ENCODE assay signal across 29 mouse cellular contexts in the genomic region with DNA sequence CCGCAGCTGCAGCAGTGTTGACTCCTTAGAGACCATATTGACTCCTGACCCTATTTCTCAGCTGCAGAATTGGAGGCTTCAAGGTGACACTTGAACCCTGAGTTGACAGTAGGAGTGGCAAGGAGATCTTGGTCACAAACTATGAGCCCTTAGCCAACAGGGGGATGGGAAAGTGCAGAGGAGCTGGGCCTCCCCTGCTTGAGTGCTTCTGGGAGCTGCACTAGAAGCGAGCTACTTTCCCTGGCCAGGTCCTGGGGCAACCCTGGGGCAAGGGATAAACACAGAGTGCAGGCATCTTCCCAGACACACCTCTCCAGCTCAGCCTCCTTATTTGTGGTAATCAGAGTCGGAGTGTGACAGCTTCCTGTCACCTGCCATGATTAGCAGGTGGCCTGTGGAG. TPM values are rescaled to one million over a fixed set of nuclear protein-coding genes. Genes with fewer than 3 reads are reported as not detected.
A peak's percentile ranks its signal among the peaks of the same experiment; 100 is the strongest.
DNase-seq lines count a peak whose midpoint lies in the region; ATAC-seq and TF ChIP-seq lines count a peak whose summit lies in the region.
"Had no signal": no experiment of that assay in that cellular context is flagged by ENCODE, and none has a peak within 500 bp of the region (broad histone marks: within the 10 kb centered on the region; RNA-seq: fewer than 3 reads in every experiment).

No protein-coding gene starts in this region.

- peaks cover 13% of the 10 kb centered on the region; the same call in 1 of the 2 replicates for H3K27me3 ChIP-seq in heart, embryonic 13.5 days (replicated peaks)
- H3K27me3 ChIP-seq in megakaryocyte, embryonic 14.5 days (replicated peaks) = no peaks in the 10 kb centered on the region
- no peaks in the 10 kb centered on the region for H3K27me3 ChIP-seq in heart, postnatal 0 days (ENCODE audit: control insufficient read depth, insufficient read depth, low read length)

- H3K36me3 ChIP-seq in heart, embryonic 13.5 days = peaks cover 25% of the 10 kb centered on the region
- peaks cover 61% of the 10 kb centered on the region for H3K36me3 ChIP-seq in megakaryocyte, embryonic 14.5 days (replicated peaks; ENCODE audit: low read length)
- H3K36me3 ChIP-seq in heart, postnatal 0 days (replicated peaks; ENCODE audit: control insufficient read depth, insufficient read depth, low read length) = peaks cover 5% of the 10 kb centered on the region; the same call in 1 of the 2 replicates

- H3K9me3 ChIP-seq in heart, embryonic 13.5 days = no peaks in the 10 kb centered on the region
- H3K9me3 ChIP-seq in megakaryocyte, embryonic 14.5 days = no peaks in the 10 kb centered on the region
- no peaks in the 10 kb centered on the region for H3K9me3 ChIP-seq in heart, postnatal 0 days (replicated peaks; ENCODE audit: control insufficient read depth, low read length)
- H3K9me3 ChIP-seq: forebrain, embryonic 13.5 days; hindbrain, embryonic 10.5 days; hindbrain, embryonic 15.5 days; kidney, embryonic 15.5 days; limb, embryonic 13.5 days; liver, embryonic 12.5 days; stomach, embryonic 15.5 days had no signal

- intact Hi-C loops in heart, postnatal 36 days (cut with DNase I) = loop anchor here (5.0 kb wide), 1 partner anchor 60 kb away; no protein-coding TSS in a partner anchor

- ATAC-seq in heart, embryonic 13.5 days (ENCODE audit: extremely low read depth, insufficient number of reproducible peaks, low FRiP score, low TSS enrichment) = no peak
- no peak for ATAC-seq in megakaryocyte, adult 5-6 weeks (ENCODE audit: poor library complexity, severe bottlenecking)
- no peak for ATAC-seq in heart, postnatal 0 days (ENCODE audit: insufficient read depth, low read depth)
- ATAC-seq: CD4-positive, CD25-positive, alpha-beta regulatory T cell, adult 4 months; forebrain, embryonic 13.5 days; inflammation-experienced regulatory T-cells, adult 6 months; liver, embryonic 12.5 days; midbrain, embryonic 16.5 days had no signal

- peak overlapping the region; percentile 80 for H3K4me2 ChIP-seq in heart, embryonic 13.5 days
- no peak overlapping the region; the same call in 1 of the 2 replicates for H3K4me2 ChIP-seq in heart, postnatal 0 days (ENCODE audit: low read depth, low read length)
- H3K4me2 ChIP-seq: midbrain, embryonic 11.5 days; stomach, embryonic 15.5 days had no signal

- H3K4me3 ChIP-seq in heart, embryonic 13.5 days = no peak overlapping the region
- H3K4me3 ChIP-seq in megakaryocyte, embryonic 14.5 days (replicated peaks) = peak overlapping the region; percentile 78
- H3K4me3 ChIP-seq in heart, postnatal 0 days (ENCODE audit: low read depth, low read length) = no peak overlapping the region
- H3K4me3 ChIP-seq: forebrain, embryonic 13.5 days; hindbrain, embryonic 15.5 days; stomach, embryonic 15.5 days had no signal

- no peak for TF ChIP-seq EP300 in heart, postnatal 0 days (IDR thresholded peaks at IDR 0.05; ENCODE audit: low read depth)

- TF ChIP-seq CTCF in heart, postnatal 0 days (IDR thresholded peaks at IDR 0.05; ENCODE audit: low read depth) = no peak

- DNase-seq in heart, adult 11 months = peak; percentile 91
- no peak for DNase-seq in heart, postnatal 36 days
- DNase-seq in heart, postnatal 4 days = no peak
- no peak for DNase-seq in heart, postnatal 0 days (ENCODE audit: low spot score)
- no peak for DNase-seq in frontal cortex, postnatal 36 days (ENCODE audit: low spot score in 2 of 2)
- DNase-seq: cerebellum, adult 11 months; cerebellum, adult 9-10 months; cerebellum, postnatal 36 days; kidney, adult 18-20 months; kidney, postnatal 25 days; lung, adult 2 months; lung, postnatal 10 days; right cerebral cortex, postnatal 25 days; thymus, adult 2 months; thymus, postnatal 36 days had no signal

- H3K9ac ChIP-seq in heart, embryonic 13.5 days = no peak overlapping the region; the same call in none of the 2 replicates
- H3K9ac ChIP-seq in heart, postnatal 0 days (replicated peaks; ENCODE audit: low read depth, low read length) = no peak overlapping the region
- H3K9ac ChIP-seq: forebrain, embryonic 13.5 days; hindbrain, embryonic 15.5 days; kidney, embryonic 15.5 days; limb, embryonic 13.5 days; liver, embryonic 12.5 days; stomach, embryonic 15.5 days had no signal

- 58% methylated on average over 3 of the region's 3 CpGs for WGBS in heart, embryonic 13.5 days
- WGBS in heart, postnatal 0 days = 67% methylated on average over 3 of the region's 3 CpGs

- peak overlapping the region; percentile 46 for H3K27ac ChIP-seq in heart, embryonic 13.5 days (replicated peaks)
- H3K27ac ChIP-seq in heart, postnatal 0 days (ENCODE audit: low read depth) = 0 out of 2 replicates have a peak overlapping the region, but pooled peaks have one; percentile 5
- H3K27ac ChIP-seq: forebrain, embryonic 13.5 days; hindbrain, embryonic 10.5 days; hindbrain, embryonic 15.5 days; kidney, embryonic 15.5 days; limb, embryonic 13.5 days; liver, embryonic 12.5 days; stomach, embryonic 15.5 days had no signal

- peaks cover 75% of the 10 kb centered on the region for H3K4me1 ChIP-seq in heart, embryonic 13.5 days
- peaks cover 96% of the 10 kb centered on the region for H3K4me1 ChIP-seq in megakaryocyte, embryonic 14.5 days
- peaks cover 54% of the 10 kb centered on the region for H3K4me1 ChIP-seq in heart, postnatal 0 days (ENCODE audit: control insufficient read depth, insufficient read depth)

RNA-seq across cellular contexts. Expression of gene Rasd1, which starts 2.2 kb away (rescaled TPM):
- 1 to 10 TPM; 7.3 to 9.3 TPM for total RNA-seq in heart, postnatal 36 days (2021)
- polyA plus RNA-seq in heart, embryonic 13.5 days (2015; fragmentation: Nextera tagmentation; extraction: Ambion mirVana) = 8.0 and 8.3 TPM in 2 replicates
- 1 to 10 TPM; 4.0 to 4.4 TPM for total RNA-seq in heart, postnatal 4 days (2021)
- 6.4 and 17.3 TPM in 2 replicates for polyA plus RNA-seq in megakaryocyte, embryonic 14.5 days (2012; ENCODE audit: insufficient read depth, low replicate concordance)
- 0.09 and 0.16 TPM in 2 replicates for total RNA-seq in megakaryocyte, adult 5-6 weeks (2015)
- total RNA-seq in megakaryocyte, adult 5-6 weeks (2017) = 0.40 TPM in 1 of 2 replicates, not detected in the other
- 0.08 and 5.6 TPM in 2 replicates for total RNA-seq in heart, postnatal 0 days (2014; rRNA removed; ENCODE audit: low replicate concordance)
- 10.5 and 12.2 TPM in 2 replicates for polyA plus RNA-seq in heart, postnatal 0 days (2015; fragmentation: Nextera tagmentation; extraction: Ambion mirVana)

RNA-seq across cellular contexts. Expression of gene Med9, which starts 14.6 kb away (rescaled TPM):
- total RNA-seq in heart, postnatal 36 days (2021) = 10 to 100 TPM; 26.2 to 26.6 TPM
- polyA plus RNA-seq in heart, embryonic 13.5 days (2015; fragmentation: Nextera tagmentation; extraction: Ambion mirVana) = 42.6 and 48.2 TPM in 2 replicates
- total RNA-seq in heart, postnatal 4 days (2021) = 10 to 100 TPM; 27.5 to 30.2 TPM
- polyA plus RNA-seq in megakaryocyte, embryonic 14.5 days (2012; ENCODE audit: insufficient read depth, low replicate concordance) = 62.8 and 76.8 TPM in 2 replicates
- 10.3 and 11.0 TPM in 2 replicates for total RNA-seq in megakaryocyte, adult 5-6 weeks (2015)
- 14.0 and 14.1 TPM in 2 replicates for total RNA-seq in megakaryocyte, adult 5-6 weeks (2017)
- total RNA-seq in heart, postnatal 0 days (2014; rRNA removed; ENCODE audit: low replicate concordance) = 29.4 and 33.0 TPM in 2 replicates
- polyA plus RNA-seq in heart, postnatal 0 days (2015; fragmentation: Nextera tagmentation; extraction: Ambion mirVana) = 40.8 and 41.1 TPM in 2 replicates
